Mouse (Mus musculus): ENCODE measurements around the gene 4931428L18Rik. TPM values are rescaled to one million over a fixed set of nuclear protein-coding genes. Genes with fewer than 3 reads are reported as not detected.

The 4931428L18Rik gene
- total and polyA plus RNA-seq, 3 experiments, result not detected

DNA sequence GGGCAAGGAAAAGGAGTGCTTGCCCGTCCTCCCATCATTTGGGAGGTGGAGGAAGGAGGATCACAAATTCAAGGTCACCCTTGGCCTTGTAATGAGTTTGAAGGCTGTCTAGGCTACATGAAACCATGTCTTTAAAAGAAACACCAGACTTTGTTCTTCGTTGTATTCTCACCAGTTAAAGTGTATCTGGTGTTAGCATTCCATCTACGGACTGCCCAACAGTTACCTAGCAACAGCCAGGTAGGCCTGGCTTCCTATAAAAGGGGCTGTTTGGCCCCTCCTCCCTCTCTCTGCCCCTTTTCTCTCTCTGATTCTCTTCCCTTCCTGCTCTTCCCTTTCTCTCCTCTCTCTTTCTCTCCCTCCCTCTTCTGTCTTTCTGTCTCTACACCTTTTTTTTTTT lies 71.9 kb downstream of the 4931428L18Rik start:
- Histone ChIP-seq H3K27ac (ENCODE audit: control insufficient read depth, low read depth, low read length) (no peak overlapping the region), H3K4me1 (ENCODE audit: control insufficient read depth in 1 of 2, insufficient read depth in 2 of 2, low read length in 2 of 2) (no peaks in the 10 kb centered on the region), H3K36me3 (ENCODE audit: control insufficient read depth in 1 of 2, insufficient read depth in 2 of 2, low read length in 2 of 2) (no peaks in the 10 kb centered on the region), H3K9ac (ENCODE audit: control insufficient read depth, low read depth, low read length, poor library complexity, severe bottlenecking) (no peak overlapping the region), H3K4me3 (ENCODE audit: control insufficient read depth in 1 of 2, insufficient read depth in 1 of 2, low read depth in 2 of 2, low read length in 2 of 2) (no peak overlapping the region), H3K27me3 (ENCODE audit: control insufficient read depth in 1 of 2, insufficient read depth in 2 of 2, low read length in 2 of 2) (no peaks in the 10 kb centered on the region; a peak in 1 of 4 replicates), H3K79me2 (ENCODE audit: control insufficient read depth, insufficient read depth, low read length, poor library complexity) (no peaks in the 10 kb centered on the region), H3K9me3 (replicated peaks; ENCODE audit: insufficient read depth, low read length) (no peaks in the 10 kb centered on the region)
- no peak for DNase-seq (ENCODE audit: low read depth, low spot score)
- TF ChIP-seq ZMIZ1 (IDR thresholded peaks at IDR 0.05; ENCODE audit: low read depth, low read length) (no peak), ZNF384 (IDR thresholded peaks at IDR 0.05; ENCODE audit: low read depth, low read length) (no peak), USF1 (IDR thresholded peaks at IDR 0.05; ENCODE audit: low read depth, low read length) (no peak), MXI1 (IDR thresholded peaks at IDR 0.05; ENCODE audit: low read depth, low read length) (no peak), RAD21 (IDR thresholded peaks at IDR 0.05; ENCODE audit: low read depth, low read length) (no peak), BHLHE40 (IDR thresholded peaks at IDR 0.05; ENCODE audit: borderline replicate concordance, low read depth, low read length) (no peak), EP300 (IDR thresholded peaks at IDR 0.05; ENCODE audit: low read depth in 1 of 2, low read length in 2 of 2) (no peak), ELF1 (IDR thresholded peaks at IDR 0.05; ENCODE audit: low read depth, low read length) (no peak), POLR2AphosphoS2 (IDR thresholded peaks at IDR 0.05; ENCODE audit: low read length) (no peak), E2F4 (IDR thresholded peaks at IDR 0.05; ENCODE audit: borderline replicate concordance, low read depth, low read length) (no peak), MAFK (IDR thresholded peaks at IDR 0.05; ENCODE audit: borderline replicate concordance, low read depth, low read length) (no peak)

DNA sequence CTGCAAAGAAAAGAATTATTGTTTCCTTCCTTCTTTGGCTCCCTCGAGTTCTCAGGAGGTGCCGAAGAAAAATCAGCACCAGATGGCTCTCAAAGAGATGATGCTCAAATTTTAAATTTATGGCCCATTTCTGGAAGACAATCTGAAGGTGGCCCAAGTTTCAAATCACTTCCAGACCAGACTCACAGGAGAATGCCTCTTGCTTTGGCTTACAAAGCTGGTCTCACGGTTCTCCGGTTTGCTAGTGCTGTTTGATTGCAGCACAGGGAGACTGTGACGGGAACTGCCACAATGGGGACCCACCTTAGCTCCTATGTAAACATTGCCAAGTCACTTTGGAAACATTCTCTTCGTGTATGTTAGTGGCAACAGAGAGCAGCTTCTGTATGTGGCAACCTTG lies 72.8 kb downstream of the 4931428L18Rik start:
- no peaks in the 10 kb centered on the region for H3K27me3 ChIP-seq (ENCODE audit: control insufficient read depth in 1 of 2, insufficient read depth in 2 of 2, low read length in 2 of 2)
- no peak overlapping the region for H3K9ac ChIP-seq (ENCODE audit: control insufficient read depth, low read depth, low read length, poor library complexity, severe bottlenecking)
- H3K36me3 ChIP-seq (ENCODE audit: control insufficient read depth in 1 of 2, insufficient read depth in 2 of 2, low read length in 2 of 2), result no peaks in the 10 kb centered on the region
- H3K4me1 ChIP-seq (ENCODE audit: control insufficient read depth in 1 of 2, insufficient read depth in 2 of 2, low read length in 2 of 2), result no peaks in the 10 kb centered on the region
- no peak overlapping the region for H3K4me3 ChIP-seq (ENCODE audit: control insufficient read depth in 1 of 2, insufficient read depth in 1 of 2, low read depth in 2 of 2, low read length in 2 of 2)
- no peaks in the 10 kb centered on the region for H3K9me3 ChIP-seq (replicated peaks; ENCODE audit: insufficient read depth, low read length)
- no peaks in the 10 kb centered on the region for H3K79me2 ChIP-seq (ENCODE audit: control insufficient read depth, insufficient read depth, low read length, poor library complexity)
- DNase-seq (ENCODE audit: low read depth, low spot score), result no peak
- H3K27ac ChIP-seq (ENCODE audit: control insufficient read depth, low read depth, low read length), result no peak overlapping the region
- TF ChIP-seq SMC3 (IDR thresholded peaks at IDR 0.05; ENCODE audit: low read depth, low read length) (no peak), ZKSCAN1 (IDR thresholded peaks at IDR 0.05; ENCODE audit: low read depth, low read length) (no peak), HCFC1 (IDR thresholded peaks at IDR 0.05; ENCODE audit: low read depth, low read length) (no peak), USF2 (IDR thresholded peaks at IDR 0.05; ENCODE audit: borderline replicate concordance in 1 of 2, insufficient read depth in 1 of 2, low read depth in 1 of 2, low read length in 2 of 2) (no peak)

DNA sequence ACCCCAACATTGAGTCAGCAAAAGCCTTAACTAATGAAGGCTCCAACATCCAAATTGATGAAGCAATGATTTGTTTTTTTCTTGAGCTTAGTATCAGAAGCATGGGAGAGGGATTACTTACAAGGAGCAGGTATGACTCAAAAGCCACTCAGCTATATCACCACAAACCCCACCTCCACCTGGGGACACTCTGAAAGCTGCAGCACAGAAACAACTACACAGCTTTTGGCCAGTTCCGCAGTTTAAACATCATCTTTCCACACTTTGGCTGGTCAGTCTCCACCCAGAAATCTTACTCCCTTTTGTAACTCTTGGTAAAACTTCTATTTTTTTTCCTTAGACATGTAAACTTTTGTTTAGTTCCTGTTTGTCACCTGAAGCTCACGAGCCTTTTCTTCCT lies 78.9 kb downstream of the 4931428L18Rik start:
- H3K79me2 ChIP-seq (ENCODE audit: control insufficient read depth, insufficient read depth, low read length, poor library complexity), result no peaks in the 10 kb centered on the region
- TF ChIP-seq ELF1 (IDR thresholded peaks at IDR 0.05; ENCODE audit: low read depth, low read length), result no peak
- no peak for TF ChIP-seq SIN3A (IDR thresholded peaks at IDR 0.05; ENCODE audit: low read length)
- no peak for TF ChIP-seq GABPA (IDR thresholded peaks at IDR 0.05; ENCODE audit: low read depth, low read length)
- no peak for TF ChIP-seq ZC3H11A (IDR thresholded peaks at IDR 0.05; ENCODE audit: low read depth, low read length)
- no peak for TF ChIP-seq ZNF384 (IDR thresholded peaks at IDR 0.05; ENCODE audit: low read depth, low read length)
- no peak overlapping the region for H3K4me3 ChIP-seq (ENCODE audit: control insufficient read depth in 1 of 2, insufficient read depth in 1 of 2, low read depth in 2 of 2, low read length in 2 of 2)
- H3K9ac ChIP-seq (ENCODE audit: control insufficient read depth, low read depth, low read length, poor library complexity, severe bottlenecking), result no peak overlapping the region
- H3K4me1 ChIP-seq (ENCODE audit: control insufficient read depth in 1 of 2, insufficient read depth in 2 of 2, low read length in 2 of 2), result no peaks in the 10 kb centered on the region
- no peaks in the 10 kb centered on the region for H3K9me3 ChIP-seq (replicated peaks; ENCODE audit: insufficient read depth, low read length)
- no peak for DNase-seq (ENCODE audit: low read depth, low spot score)
- H3K36me3 ChIP-seq (ENCODE audit: control insufficient read depth in 1 of 2, insufficient read depth in 2 of 2, low read length in 2 of 2), result no peaks in the 10 kb centered on the region
- H3K27me3 ChIP-seq (ENCODE audit: control insufficient read depth in 1 of 2, insufficient read depth in 2 of 2, low read length in 2 of 2), result no peaks in the 10 kb centered on the region
- no peak overlapping the region for H3K27ac ChIP-seq (ENCODE audit: control insufficient read depth, low read depth, low read length)

All from MEL (cell line).